Mouse (Mus musculus) lung, adult 2 months (tissue): ENCODE results near the gene Pgs1.

Source experiments
- CTCF ChIP-seq: fragments of 200-500 bp; IDR thresholded peaks from 2 replicates; pipeline ENCODE4 v1.5.1; 2011; ENCODE audit warnings: mild to moderate bottlenecking, low read length, control low read depth; ENCODE audit not compliant: insufficient read depth
- POLR2A ChIP-seq: fragments of 200-500 bp; IDR thresholded peaks from 2 replicates; pipeline ENCODE4 v1.6.1; 2011; ENCODE audit warnings: low read depth, mild to moderate bottlenecking, control low read depth, low read length, borderline replicate concordance; ENCODE audit errors: extremely low read depth

DNA sequence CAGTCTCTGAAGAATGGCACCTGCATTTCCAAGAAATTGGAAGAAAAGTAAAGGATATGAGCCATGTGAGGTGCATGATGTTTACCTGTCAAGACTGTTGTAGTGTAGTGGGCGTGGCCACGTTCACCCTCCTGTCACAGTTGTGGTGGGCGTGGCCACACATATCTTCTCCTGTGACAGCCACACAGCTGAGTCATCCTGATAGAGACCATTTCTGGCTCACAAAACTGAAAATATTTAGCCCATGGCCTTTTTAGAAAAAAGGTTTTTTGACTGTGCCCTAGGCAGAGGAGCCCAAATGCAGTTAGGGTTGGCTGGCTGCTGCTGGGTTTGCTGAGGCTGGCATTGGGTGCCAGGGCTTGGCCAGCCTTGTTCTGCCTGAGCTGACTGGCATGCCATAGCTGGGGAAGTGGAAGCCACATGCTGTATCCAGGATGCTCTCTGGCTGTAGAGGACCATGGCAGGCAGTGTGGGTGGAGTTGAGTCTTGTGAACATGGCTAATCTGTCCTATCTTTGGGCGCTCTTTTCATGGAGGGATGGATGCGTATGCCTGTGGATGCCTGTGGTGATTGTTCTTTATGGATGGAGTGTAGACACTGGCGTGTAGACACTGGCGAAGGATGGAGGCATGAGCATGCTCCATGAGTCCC is 14.6 kb downstream of the Pgs1 start:
- TF ChIP-seq CTCF = no peak
- TF ChIP-seq POLR2A = no peak
